Mouse (Mus musculus): ENCODE results near the gene Gm10282. TPM values are rescaled to one million over a fixed set of nuclear protein-coding genes. Genes with fewer than 3 reads are reported as not detected.

Gm10282 gene
- polyA plus RNA-seq, 1 experiment = 0.81 TPM

- DNase-seq (ENCODE audit: low read depth, low spot score) = no peak
Observed at GRCm38 (mm10) chr8:72266671-72267070, 38.4 kb downstream of the Gm10282 start.

- no peak for DNase-seq (ENCODE audit: low read depth, low spot score)
- WGBS = 37% methylated on average over 7 of the region's 7 CpGs
Observed at GRCm38 (mm10) chr8:72265342-72265741, 39.7 kb downstream of the Gm10282 start.

DNA sequence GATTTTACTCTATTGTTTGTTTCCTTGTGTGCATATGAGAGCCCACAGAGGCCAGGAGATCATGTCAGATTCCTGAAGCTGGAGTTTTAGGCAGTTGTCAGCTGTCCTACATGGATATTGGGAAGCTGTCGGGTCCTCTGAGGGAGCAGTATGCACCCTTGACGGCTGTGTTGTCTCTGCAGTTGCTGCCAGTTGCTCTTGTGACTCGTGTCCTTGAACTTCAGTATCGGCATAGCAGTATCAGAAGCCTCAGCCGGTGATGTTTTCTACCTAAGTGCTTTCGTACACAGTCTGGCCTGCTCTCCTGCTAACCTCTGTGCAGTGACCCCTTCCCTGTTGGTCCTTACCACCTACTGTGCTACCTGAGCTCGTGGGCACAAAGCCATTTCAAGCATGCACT, 41.6 kb downstream of the Gm10282 start:
- 53% methylated on average over 7 of the region's 7 CpGs for WGBS
- no peak for DNase-seq (ENCODE audit: low read depth, low spot score)

- no peak for DNase-seq (ENCODE audit: low read depth, low spot score)
- 83% methylated on average over 2 of the region's 2 CpGs for WGBS
Observed at GRCm38 (mm10) chr8:72262756-72263155, 42.3 kb downstream of the Gm10282 start.

GRCm38 (mm10) chr8:72261872-72262271, 43.2 kb downstream of the Gm10282 start:
- 53% methylated on average over 5 of the region's 5 CpGs for WGBS

GRCm38 (mm10) chr8:72261431-72261830, 43.6 kb downstream of the Gm10282 start:
- DNase-seq (ENCODE audit: low read depth, low spot score) = no peak

More at GRCm38 (mm10) chr8:72261872-72262271, 43.2 kb downstream of the Gm10282 start:
- DNase-seq (ENCODE audit: low read depth, low spot score) = no peak

DNA sequence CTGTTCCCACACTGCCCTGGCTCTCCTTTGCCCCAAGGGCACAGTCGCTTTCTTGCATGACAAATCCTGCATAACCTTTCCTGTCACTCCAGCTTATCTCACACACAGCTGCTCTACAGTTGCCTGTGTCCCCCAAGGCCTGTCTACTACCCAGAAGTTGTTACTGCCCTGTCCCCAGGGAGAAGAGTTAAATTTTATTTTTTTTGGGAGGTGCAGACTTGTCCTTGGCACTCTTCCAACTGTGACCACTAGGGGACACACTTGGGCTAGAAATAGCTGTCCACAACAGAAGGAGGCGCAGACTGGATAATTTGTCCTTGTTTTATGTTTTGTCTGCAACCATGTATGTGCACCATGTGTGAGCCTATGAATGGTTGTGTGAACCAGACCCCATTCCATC, 44.0 kb downstream of the Gm10282 start:
- DNase-seq (ENCODE audit: low read depth, low spot score) = peak; percentile 13
- WGBS = 37% methylated on average over 2 of the region's 2 CpGs

GRCm38 (mm10) chr8:72260585-72260984, 44.5 kb downstream of the Gm10282 start:
- WGBS = 43% methylated on average over 4 of the region's 4 CpGs

GRCm38 (mm10) chr8:72259862-72260261, 45.2 kb downstream of the Gm10282 start:
- DNase-seq (ENCODE audit: low read depth, low spot score) = no peak
- 25% methylated on average over 2 of the region's 2 CpGs for WGBS

More at GRCm38 (mm10) chr8:72260585-72260984, 44.5 kb downstream of the Gm10282 start:
- no peak for DNase-seq (ENCODE audit: low read depth, low spot score)

GRCm38 (mm10) chr8:72257902-72258238, 47.2 kb downstream of the Gm10282 start:
- WGBS = 82% methylated on average over 1 of the region's 1 CpGs
- DNase-seq (ENCODE audit: low read depth, low spot score) = no peak

DNA sequence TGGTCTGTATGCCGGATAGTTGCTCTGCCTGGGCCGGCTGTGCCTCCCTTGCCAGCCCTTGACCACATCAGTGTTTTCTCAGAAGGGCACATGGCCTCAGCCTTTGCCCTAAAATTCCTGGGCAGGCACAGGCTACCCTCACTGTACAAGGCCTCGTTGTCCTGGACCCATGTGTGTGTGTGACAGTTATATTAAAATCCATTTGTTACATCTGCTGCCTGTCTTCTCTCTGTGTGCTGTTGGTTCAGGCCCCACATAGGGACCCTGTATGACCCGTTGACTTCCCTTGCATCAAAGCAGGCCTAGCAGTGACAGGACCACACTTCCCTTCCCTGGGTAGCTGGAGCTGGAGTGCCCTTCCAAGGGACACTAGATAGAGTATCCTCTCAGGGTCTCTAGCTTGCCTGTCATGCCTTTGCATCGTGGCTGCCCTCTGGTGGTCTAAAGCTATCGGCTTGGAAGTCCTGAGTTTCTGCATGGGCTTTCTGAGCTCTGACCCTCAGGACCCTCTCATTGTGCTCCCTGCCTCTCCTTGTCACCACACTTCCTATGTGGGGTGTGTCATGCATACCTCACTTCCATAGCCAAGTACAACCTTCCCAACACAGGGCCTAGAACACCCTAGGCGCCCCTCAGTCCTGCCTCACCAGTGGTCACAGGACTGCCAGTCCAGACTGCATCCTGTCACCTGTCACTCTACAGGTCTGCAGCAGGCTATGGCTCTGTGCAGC, 47.7 kb downstream of the Gm10282 start:
- no peak for DNase-seq (ENCODE audit: low read depth, low spot score)
- WGBS = 60% methylated on average over 7 of the region's 7 CpGs

Other genes with a start within 250 kb of the Gm10282 start
- gene Olfr373, start 222.1 kb downstream of the Gm10282 start, polyA plus RNA-seq (2012; rRNA removed) = not detected in 2 replicates
- gene Olfr374, start 198.2 kb downstream of the Gm10282 start, polyA plus RNA-seq (2012; rRNA removed) = not detected in 2 replicates
- 43.5 and 47.4 TPM in 2 replicates for gene Tpm4, start 170.3 kb downstream of the Gm10282 start, polyA plus RNA-seq (2012; rRNA removed)
- 79.7 and 144 TPM in 2 replicates for gene Rab8a, start 144.1 kb downstream of the Gm10282 start, polyA plus RNA-seq (2012; rRNA removed)
- gene Hsh2d, start 115.6 kb downstream of the Gm10282 start, polyA plus RNA-seq (2012; rRNA removed) = 4.0 and 6.3 TPM in 2 replicates
- not detected in 2 replicates for gene Cib3, start 92.4 kb downstream of the Gm10282 start, polyA plus RNA-seq (2012; rRNA removed)
- gene Gm11034, start 91.6 kb downstream of the Gm10282 start, polyA plus RNA-seq (2012; rRNA removed) = not detected in 2 replicates
- 53.3 and 55.0 TPM in 2 replicates for gene Fam32a, start 85.5 kb downstream of the Gm10282 start, polyA plus RNA-seq (2012; rRNA removed)
- 39.4 and 51.4 TPM in 2 replicates for gene Ap1m1, start 65.2 kb downstream of the Gm10282 start, polyA plus RNA-seq (2012; rRNA removed)
- 9.5 and 11.3 TPM in 2 replicates for gene Klf2, start 13.8 kb upstream of the Gm10282 start, polyA plus RNA-seq (2012; rRNA removed)
- gene Eps15l1, start 116.2 kb upstream of the Gm10282 start, polyA plus RNA-seq (2012; rRNA removed) = 25.5 and 34.9 TPM in 2 replicates
- 0.12 and 0.18 TPM in 2 replicates for gene Calr3, start 138.6 kb upstream of the Gm10282 start, polyA plus RNA-seq (2012; rRNA removed)
- 3.2 and 3.4 TPM in 2 replicates for gene 1700030K09Rik, start 138.6 kb upstream of the Gm10282 start, polyA plus RNA-seq (2012; rRNA removed)
- 23.7 and 38.3 TPM in 2 replicates for gene Cherp, start 170.0 kb upstream of the Gm10282 start, polyA plus RNA-seq (2012; rRNA removed)
- 64.1 and 108 TPM in 2 replicates for gene Slc35e1, start 187.4 kb upstream of the Gm10282 start, polyA plus RNA-seq (2012; rRNA removed)
- 6.9 and 8.8 TPM in 2 replicates for gene Med26, start 243.0 kb upstream of the Gm10282 start, polyA plus RNA-seq (2012; rRNA removed)